Mouse (Mus musculus) lung, postnatal 0 days (tissue): Measurements from ENCODE around the gene Prkca.

ENCODE experiments used
- CTCF ChIP-seq: IDR thresholded peaks from 2 replicates; pipeline ENCODE4 v1.5.1; 2016; ENCODE audit warnings: antibody characterized with exemption, mild to moderate bottlenecking
- EP300 ChIP-seq: IDR thresholded peaks from 2 replicates; pipeline ENCODE4 v1.6.1; 2016; ENCODE audit warnings: antibody characterized with exemption, mild to moderate bottlenecking, control low read depth

DNA sequence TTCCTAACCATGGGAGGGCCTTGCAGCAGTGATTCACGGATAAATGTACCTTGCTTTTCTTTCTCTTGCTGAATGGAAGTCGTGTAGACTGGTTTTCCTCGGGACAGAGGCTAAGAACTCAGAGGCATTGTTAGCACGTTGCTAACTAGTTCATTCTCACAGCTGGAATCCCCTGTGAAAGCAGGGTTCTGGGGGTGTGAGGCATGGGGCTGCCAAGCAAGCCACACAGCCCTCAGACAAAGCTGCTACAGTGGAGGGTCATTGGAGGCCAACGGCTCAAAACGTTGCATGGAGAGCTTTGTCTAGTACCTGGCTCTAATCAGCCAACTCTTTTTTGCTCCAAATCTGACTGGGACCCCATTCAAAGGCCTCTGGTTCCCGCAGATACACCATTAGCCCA is 309.4 kb downstream of the Prkca start:
- TF ChIP-seq CTCF: no peak
- TF ChIP-seq EP300: no peak
